Comparison of ENCODE assay signal across 1 mouse cellular context in the genomic region with DNA sequence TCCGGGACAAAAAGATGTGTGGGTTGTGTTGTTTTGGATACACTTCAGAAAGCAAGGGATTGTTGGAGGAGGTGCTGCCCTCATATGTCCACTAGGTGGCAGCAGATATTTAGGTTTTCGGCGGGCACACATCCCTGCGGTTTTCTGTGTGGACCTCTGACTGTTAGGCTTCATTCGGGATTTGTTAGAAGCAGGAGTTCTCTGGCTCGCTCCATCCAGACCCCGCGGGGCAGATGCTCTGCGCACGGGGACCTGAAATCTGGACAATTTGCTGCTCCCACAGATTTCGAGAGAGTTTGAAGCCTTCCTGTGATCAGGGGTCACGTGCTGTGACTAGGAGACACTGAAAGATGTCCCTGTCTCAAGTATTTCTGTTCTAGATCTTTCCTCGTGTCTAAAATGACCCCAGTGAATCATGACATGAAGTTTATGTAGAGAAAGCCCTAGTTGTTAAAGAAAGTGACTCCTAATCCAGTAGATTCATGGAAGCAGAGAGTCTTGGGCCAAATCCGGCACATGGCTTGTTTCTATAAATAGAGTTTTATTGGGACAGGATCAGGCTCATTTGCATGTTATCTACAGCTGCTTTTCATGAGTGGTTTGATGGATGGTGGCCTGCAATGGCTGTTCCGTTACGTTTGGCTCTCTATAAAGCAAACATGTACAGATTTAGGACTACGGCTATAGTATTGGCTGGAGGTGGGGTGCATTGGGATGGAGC.
TF ChIP-seq lines count a peak whose summit lies in the region.

No protein-coding gene starts in this region.

TF ChIP-seq in MEL, 35 proteins besides CTCF, POLR2A, EP300 and RAD21 (continued from another document):
- TF ChIP-seq USF1 (IDR thresholded peaks at IDR 0.05; ENCODE audit: low read depth, low read length) (peak; percentile 92), GATA1 (IDR thresholded peaks at IDR 0.05; ENCODE audit: low read depth, low read length) (peak; percentile 67), MAZ (IDR thresholded peaks at IDR 0.05; ENCODE audit: low read depth, low read length) (no peak), NELFE (IDR thresholded peaks at IDR 0.05; ENCODE audit: low read depth, low read length) (no peak), TCF12 (IDR thresholded peaks at IDR 0.05; ENCODE audit: low read depth, low read length) (no peak), CHD1 (IDR thresholded peaks at IDR 0.05; ENCODE audit: low read depth, low read length) (no peak), E2F4 (IDR thresholded peaks at IDR 0.05; ENCODE audit: borderline replicate concordance, low read depth, low read length) (no peak), SMC3 (IDR thresholded peaks at IDR 0.05; ENCODE audit: low read depth, low read length) (peak; percentile 86), TBP (IDR thresholded peaks at IDR 0.05; ENCODE audit: low read depth, low read length) (peak; percentile 87), POLR2AphosphoS2 (IDR thresholded peaks at IDR 0.05; ENCODE audit: low read length) (no peak), USF2 (IDR thresholded peaks at IDR 0.05; ENCODE audit: borderline replicate concordance in 1 of 2, insufficient read depth in 1 of 2, low read depth in 1 of 2, low read length in 2 of 2) (peak; percentile 18 to 69; a peak in 1 of 4 replicates), GABPA (IDR thresholded peaks at IDR 0.05; ENCODE audit: low read depth, low read length) (no peak), CHD2 (IDR thresholded peaks at IDR 0.05; ENCODE audit: low read length) (no peak), MAFK (IDR thresholded peaks at IDR 0.05; ENCODE audit: borderline replicate concordance, low read depth, low read length) (no peak), BHLHE40 (IDR thresholded peaks at IDR 0.05; ENCODE audit: borderline replicate concordance, low read depth, low read length) (peak; percentile 90), MYC (IDR thresholded peaks at IDR 0.05; ENCODE audit: low read depth, low read length) (peak; percentile 78), SIN3A (IDR thresholded peaks at IDR 0.05; ENCODE audit: low read length) (peak; percentile 29; the same call in 1 of the 2 replicates), MXI1 (IDR thresholded peaks at IDR 0.05; ENCODE audit: low read depth, low read length) (peak; percentile 60; the same call in 1 of the 2 replicates)
